Mouse (Mus musculus) brain, embryonic 14.5 days (tissue): Measurements from ENCODE around the gene Rasl10a.

Source experiments
- CTCF ChIP-seq: fragments of 200-500 bp; IDR thresholded peaks from 2 replicates; pipeline ENCODE4 v1.5.1; 2012; ENCODE audit warnings: inconsistent platforms, mild to moderate bottlenecking, moderate library complexity, borderline replicate concordance; ENCODE audit not compliant: insufficient read depth, insufficient read length; ENCODE audit errors: extremely low read depth
- POLR2A ChIP-seq: fragments of 200-500 bp; IDR thresholded peaks from 2 replicates; pipeline ENCODE4 v1.6.1; 2012; ENCODE audit warnings: mild to moderate bottlenecking, inconsistent platforms, borderline replicate concordance; ENCODE audit not compliant: poor library complexity, insufficient read depth, insufficient read length, severe bottlenecking; ENCODE audit errors: extremely low read depth

DNA sequence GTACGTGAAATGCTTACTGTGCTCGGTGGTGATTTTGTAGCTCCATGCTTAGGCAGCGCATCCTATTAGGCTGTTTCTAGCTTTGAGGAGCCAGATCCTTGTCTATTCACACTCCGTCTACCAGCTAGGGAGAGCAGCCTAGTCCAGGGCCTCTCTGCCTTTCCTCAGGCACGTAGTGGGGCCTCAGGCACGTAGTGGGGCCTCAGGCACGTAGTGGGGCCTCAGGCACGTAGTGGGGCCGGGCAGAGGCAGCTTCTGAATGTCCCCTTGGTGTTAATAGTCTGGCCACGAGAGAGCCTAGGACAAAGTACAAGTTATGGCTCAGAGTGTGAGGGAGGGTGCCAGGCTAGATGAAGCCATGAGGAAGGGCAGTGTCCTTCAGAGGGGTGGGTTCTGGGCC, 25.2 kb upstream of the Rasl10a start:
- no peak for TF ChIP-seq CTCF
- no peak for TF ChIP-seq POLR2A
